Mouse (Mus musculus): ENCODE data around the gene Dram1. TPM values are rescaled to one million over a fixed set of nuclear protein-coding genes. Genes with fewer than 3 reads are reported as not detected.

The Dram1 gene
- polyA plus RNA-seq, 1 experiment from 2014 or later, result 2.0 TPM

DNA sequence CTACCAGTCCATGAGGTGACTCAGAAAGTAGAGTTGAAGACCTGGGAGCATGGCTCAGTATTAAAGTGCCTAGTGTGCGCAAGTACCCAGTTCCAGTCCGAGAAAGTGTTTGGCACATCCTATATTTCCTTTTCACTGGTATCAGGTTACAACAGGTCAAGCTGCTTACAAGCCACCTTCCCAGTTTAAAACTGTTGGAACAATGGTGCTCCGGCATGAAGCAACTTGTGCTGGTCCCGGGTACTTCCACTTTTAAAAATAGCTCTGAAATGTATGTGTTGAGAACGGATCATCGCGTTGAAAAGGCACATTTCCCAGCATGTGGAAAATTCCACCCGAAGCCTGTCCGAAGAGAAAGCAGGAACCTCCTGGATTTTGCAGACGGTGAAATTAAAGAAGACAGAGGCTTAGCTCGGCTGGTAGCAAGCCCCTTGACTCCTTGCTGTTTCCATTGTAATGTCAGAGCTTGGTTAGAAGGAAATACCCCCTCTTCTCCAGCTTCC is 32.9 kb downstream of the Dram1 start:
- peaks cover 16% of the 10 kb centered on the region; the same call in 1 of the 2 replicates for H3K4me1 ChIP-seq
- 53% methylated on average over 11 of the region's 11 CpGs for WGBS
- no peak overlapping the region for H3K9ac ChIP-seq
- H3K9me3 ChIP-seq, result no peaks in the 10 kb centered on the region
- no peak overlapping the region for H3K4me2 ChIP-seq
- no peak overlapping the region for H3K4me3 ChIP-seq
- no peaks in the 10 kb centered on the region for H3K36me3 ChIP-seq
- H3K27me3 ChIP-seq, result no peaks in the 10 kb centered on the region
- H3K27ac ChIP-seq, result 0 out of 2 replicates have a peak overlapping the region, but pooled peaks have one; percentile 23
- no peak for ATAC-seq (ENCODE audit: insufficient number of reproducible peaks, insufficient read depth, low FRiP score, low TSS enrichment, low read depth)

DNA sequence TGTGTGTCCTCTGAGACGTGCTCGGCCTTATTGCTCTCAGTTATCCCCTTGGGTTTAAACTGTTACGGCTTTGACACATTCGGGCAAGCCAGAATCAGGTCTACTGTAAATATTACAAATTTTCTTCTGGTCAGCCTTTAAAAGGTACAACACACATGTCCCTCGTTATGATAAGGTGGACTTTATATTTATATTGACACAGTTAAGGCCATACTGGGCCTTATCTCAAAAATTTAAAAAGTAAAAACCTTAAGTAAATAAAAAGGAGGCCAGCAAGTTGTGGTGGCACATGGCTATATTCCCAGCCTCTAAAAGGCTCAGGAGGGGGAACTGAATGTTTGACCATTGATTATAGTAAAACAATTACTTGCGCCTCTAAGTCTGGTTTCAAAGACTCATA is 37.5 kb downstream of the Dram1 start:
- no peak overlapping the region for H3K27ac ChIP-seq
- no peak for ATAC-seq (ENCODE audit: insufficient number of reproducible peaks, insufficient read depth, low FRiP score, low TSS enrichment, low read depth)
- no peaks in the 10 kb centered on the region for H3K36me3 ChIP-seq
- no peaks in the 10 kb centered on the region for H3K9me3 ChIP-seq
- H3K27me3 ChIP-seq, result no peaks in the 10 kb centered on the region
- peaks cover 8% of the 10 kb centered on the region; the same call in 1 of the 2 replicates for H3K4me1 ChIP-seq
- H3K4me3 ChIP-seq, result no peak overlapping the region
- WGBS, result 88% methylated on average over 6 of the region's 6 CpGs
- H3K4me2 ChIP-seq, result no peak overlapping the region
- no peak overlapping the region for H3K9ac ChIP-seq

- no peak for ATAC-seq (ENCODE audit: insufficient number of reproducible peaks, insufficient read depth, low FRiP score, low TSS enrichment, low read depth)
Observed at GRCm38 (mm10) chr10:88340660-88341059, 38.2 kb downstream of the Dram1 start.

DNA sequence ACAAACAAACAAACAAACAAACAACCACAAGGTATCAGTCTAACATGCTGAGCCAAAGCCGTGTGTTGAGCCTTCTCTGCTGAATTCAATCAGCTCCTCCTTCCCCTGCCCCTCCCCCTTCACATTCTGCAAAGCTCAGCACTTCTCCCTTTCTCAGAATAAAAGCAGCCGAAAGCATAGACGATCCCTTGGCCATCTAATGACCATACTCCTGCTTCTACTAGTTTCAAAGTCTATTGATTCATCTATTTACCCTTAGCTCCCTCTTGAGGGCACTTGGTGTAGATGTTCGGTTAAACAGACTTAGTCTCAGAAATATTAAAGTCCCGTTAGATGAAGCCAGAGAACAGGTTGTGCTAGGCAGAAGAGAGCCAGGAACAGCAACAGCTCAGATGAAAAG is 48.2 kb downstream of the Dram1 start:
- no peaks in the 10 kb centered on the region for H3K36me3 ChIP-seq
- no peaks in the 10 kb centered on the region for H3K9me3 ChIP-seq
- no peaks in the 10 kb centered on the region for H3K27me3 ChIP-seq
- H3K4me3 ChIP-seq, result no peak overlapping the region
- ATAC-seq (ENCODE audit: insufficient number of reproducible peaks, insufficient read depth, low FRiP score, low TSS enrichment, low read depth), result no peak
- no peaks in the 10 kb centered on the region for H3K4me1 ChIP-seq
- H3K4me2 ChIP-seq, result no peak overlapping the region
- no peak overlapping the region for H3K9ac ChIP-seq
- no peak overlapping the region for H3K27ac ChIP-seq
- 28% methylated on average over 5 of the region's 5 CpGs for WGBS

More at GRCm38 (mm10) chr10:88340660-88341059, 38.2 kb downstream of the Dram1 start:
- no peak overlapping the region for H3K4me3 ChIP-seq
- H3K36me3 ChIP-seq, result no peaks in the 10 kb centered on the region
- H3K27me3 ChIP-seq, result no peaks in the 10 kb centered on the region
- H3K9ac ChIP-seq, result no peak overlapping the region
- WGBS, result 89% methylated on average over 9 of the region's 9 CpGs
- no peak overlapping the region for H3K27ac ChIP-seq
- H3K4me1 ChIP-seq, result peaks cover 2% of the 10 kb centered on the region; the same call in 1 of the 2 replicates
- H3K4me2 ChIP-seq, result no peak overlapping the region
- H3K9me3 ChIP-seq, result no peaks in the 10 kb centered on the region

- H3K4me3 ChIP-seq, result no peak overlapping the region
- no peaks in the 10 kb centered on the region for H3K4me1 ChIP-seq
- H3K9me3 ChIP-seq, result no peaks in the 10 kb centered on the region
- H3K9ac ChIP-seq, result no peak overlapping the region
- no peaks in the 10 kb centered on the region for H3K27me3 ChIP-seq
- no peaks in the 10 kb centered on the region for H3K36me3 ChIP-seq
- no peak overlapping the region for H3K27ac ChIP-seq
- no peak overlapping the region for H3K4me2 ChIP-seq
- 67% methylated on average over 4 of the region's 4 CpGs for WGBS
- no peak for ATAC-seq (ENCODE audit: insufficient number of reproducible peaks, insufficient read depth, low FRiP score, low TSS enrichment, low read depth)
Observed at GRCm38 (mm10) chr10:88328056-88328450, 50.8 kb downstream of the Dram1 start.

- 48% methylated on average over 11 of the region's 11 CpGs for WGBS
- H3K4me3 ChIP-seq, result no peak overlapping the region
- no peaks in the 10 kb centered on the region for H3K27me3 ChIP-seq
- no peaks in the 10 kb centered on the region for H3K9me3 ChIP-seq
- no peaks in the 10 kb centered on the region for H3K36me3 ChIP-seq
- no peaks in the 10 kb centered on the region for H3K4me1 ChIP-seq
- peak overlapping the region; percentile 41 for H3K4me2 ChIP-seq
- no peak overlapping the region for H3K9ac ChIP-seq
- no peak for ATAC-seq (ENCODE audit: insufficient number of reproducible peaks, insufficient read depth, low FRiP score, low TSS enrichment, low read depth)
- no peak overlapping the region for H3K27ac ChIP-seq
Observed at GRCm38 (mm10) chr10:88327160-88328055, 51.5 kb downstream of the Dram1 start.

- Histone ChIP-seq H3K27ac (peak overlapping the region; percentile 73; the same call in 1 of the 2 replicates), H3K9me3 (no peaks in the 10 kb centered on the region), H3K4me2 (0 out of 2 replicates have a peak overlapping the region, but pooled peaks have one; percentile 18), H3K36me3 (no peaks in the 10 kb centered on the region), H3K9ac (no peak overlapping the region), H3K27me3 (no peaks in the 10 kb centered on the region), H3K4me1 (peaks cover 16% of the 10 kb centered on the region), H3K4me3 (no peak overlapping the region)
- WGBS, result 83% methylated on average over 5 of the region's 5 CpGs
- no peak for ATAC-seq (ENCODE audit: insufficient number of reproducible peaks, insufficient read depth, low FRiP score, low TSS enrichment, low read depth)
Observed at GRCm38 (mm10) chr10:88321739-88322138, 57.1 kb downstream of the Dram1 start.

- Histone ChIP-seq H3K4me2 (peak overlapping the region; percentile 18), H3K27ac (peak overlapping the region; percentile 73), H3K9ac (no peak overlapping the region), H3K4me3 (no peak overlapping the region), H3K4me1 (peaks cover 16% of the 10 kb centered on the region), H3K27me3 (no peaks in the 10 kb centered on the region), H3K36me3 (no peaks in the 10 kb centered on the region), H3K9me3 (no peaks in the 10 kb centered on the region)
- ATAC-seq (ENCODE audit: insufficient number of reproducible peaks, insufficient read depth, low FRiP score, low TSS enrichment, low read depth), result 0 out of 2 replicates have a peak, but pooled peaks have one; percentile 26
- 44% methylated on average over 12 of the region's 12 CpGs for WGBS
Observed at GRCm38 (mm10) chr10:88320714-88321416, 58.0 kb downstream of the Dram1 start.

DNA sequence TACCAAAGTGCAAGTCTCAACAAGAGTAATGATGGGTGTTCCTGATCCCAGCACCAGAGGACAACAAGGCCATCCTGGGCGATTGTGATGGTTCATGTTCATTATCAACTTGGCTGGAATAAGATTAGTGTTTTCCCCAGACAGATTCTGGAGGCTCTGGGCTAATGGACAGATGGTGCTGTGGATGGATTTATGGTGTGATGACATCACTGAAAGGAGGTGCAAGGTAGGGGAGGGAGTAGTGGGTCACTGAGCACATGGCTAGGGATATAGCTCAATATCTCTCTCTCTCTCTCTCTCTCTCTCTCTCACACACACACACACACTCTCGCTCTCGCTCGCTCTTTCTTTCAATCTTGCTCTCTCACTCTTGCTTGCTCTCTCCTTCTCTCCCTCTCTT is 60.7 kb downstream of the Dram1 start:
- H3K9ac ChIP-seq, result no peak overlapping the region
- H3K9me3 ChIP-seq, result no peaks in the 10 kb centered on the region
- 82% methylated on average over 4 of the region's 4 CpGs for WGBS
- no peak overlapping the region for H3K27ac ChIP-seq
- no peak for ATAC-seq (ENCODE audit: insufficient number of reproducible peaks, insufficient read depth, low FRiP score, low TSS enrichment, low read depth)
- H3K4me1 ChIP-seq, result peaks cover 16% of the 10 kb centered on the region
- H3K4me2 ChIP-seq, result no peak overlapping the region
- H3K36me3 ChIP-seq, result no peaks in the 10 kb centered on the region
- no peaks in the 10 kb centered on the region for H3K27me3 ChIP-seq
- H3K4me3 ChIP-seq, result no peak overlapping the region

DNA sequence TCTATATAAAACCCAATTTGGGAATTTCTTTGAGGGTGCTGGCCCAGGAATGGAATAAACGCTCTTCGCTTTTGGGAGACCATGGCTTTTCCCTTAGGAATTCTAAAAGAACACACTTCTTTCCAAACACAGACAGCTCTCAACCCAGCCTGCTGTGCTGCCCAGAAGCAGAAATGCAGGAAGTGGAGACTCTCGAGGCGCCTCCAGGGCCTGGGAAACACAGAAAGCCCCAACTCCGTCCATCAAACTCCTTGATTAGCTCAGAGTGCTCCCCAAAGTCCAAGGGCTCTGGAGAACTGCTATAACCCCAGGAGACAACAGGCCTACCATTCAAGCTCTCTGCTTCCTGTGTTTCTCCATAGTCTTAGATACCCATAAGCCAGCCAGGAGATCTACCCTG is 61.7 kb downstream of the Dram1 start:
- ATAC-seq (ENCODE audit: insufficient number of reproducible peaks, insufficient read depth, low FRiP score, low TSS enrichment, low read depth), result no peak
- no peaks in the 10 kb centered on the region for H3K36me3 ChIP-seq
- no peak overlapping the region for H3K4me2 ChIP-seq
- WGBS, result 81% methylated on average over 5 of the region's 5 CpGs
- no peaks in the 10 kb centered on the region for H3K27me3 ChIP-seq
- no peak overlapping the region for H3K9ac ChIP-seq
- peaks cover 16% of the 10 kb centered on the region for H3K4me1 ChIP-seq
- no peak overlapping the region for H3K4me3 ChIP-seq
- no peak overlapping the region for H3K27ac ChIP-seq
- H3K9me3 ChIP-seq, result no peaks in the 10 kb centered on the region

- Histone ChIP-seq H3K4me3 (no peak overlapping the region), H3K27ac (no peak overlapping the region), H3K27me3 (no peaks in the 10 kb centered on the region), H3K36me3 (no peaks in the 10 kb centered on the region), H3K4me1 (no peaks in the 10 kb centered on the region), H3K9ac (no peak overlapping the region), H3K9me3 (no peaks in the 10 kb centered on the region), H3K4me2 (no peak overlapping the region)
- no peak for ATAC-seq (ENCODE audit: insufficient number of reproducible peaks, insufficient read depth, low FRiP score, low TSS enrichment, low read depth)
- 85% methylated on average over 5 of the region's 5 CpGs for WGBS
Observed at GRCm38 (mm10) chr10:88314841-88315240, 64.0 kb downstream of the Dram1 start.
